Mouse (Mus musculus) kidney, adult 2 months (tissue): ENCODE measurements around the gene Smim11.

ENCODE experiments used
- CTCF ChIP-seq: fragments of 200-500 bp; conservative IDR thresholded peaks from 2 replicates; pipeline ENCODE4 v1.5.1; 2011; ENCODE audit warnings: low read depth, mild to moderate bottlenecking, control low read depth, low read length, moderate library complexity, mixed read lengths; ENCODE audit not compliant: insufficient read depth, insufficient read length
- POLR2A ChIP-seq: fragments of 200-500 bp; IDR thresholded peaks from one replicate; pipeline ENCODE4 v1.6.1; 2011; ENCODE audit warnings: low read depth, low read length, control low read depth

- TF ChIP-seq CTCF (no peak), POLR2A (no peak)
Measured at GRCm38 (mm10) chr16:92359229-92359628, 58.1 kb downstream of the Smim11 start, which contains the start of gene Kcne1.
